Mouse (Mus musculus) embryonic fibroblast, embryonic 13.5 days (primary cell): ENCODE measurements around the gene Lama5.

ENCODE experiments used
- CTCF ChIP-seq: IDR thresholded peaks from 2 replicates; pipeline ENCODE4 v1.5.1; 2011; ENCODE audit warnings: mild to moderate bottlenecking, control low read depth, low read length, moderate library complexity, borderline replicate concordance; ENCODE audit not compliant: insufficient read depth
- POLR2A ChIP-seq: IDR thresholded peaks from 2 replicates; pipeline ENCODE4 v1.6.1; 2011; ENCODE audit warnings: low read depth, mild to moderate bottlenecking, control low read depth, low read length, moderate library complexity

GRCm38 (mm10) chr2:180224647-180225043 lies 1.0 kb downstream of the Lama5 start:
- no peak for TF ChIP-seq CTCF
- TF ChIP-seq POLR2A, result no peak
